Mouse (Mus musculus) Muller cell, postnatal 12 days (primary cell): ENCODE measurements at regions not wholly inside any gene's neighbourhood (a gene's known extent, or its start where the extent isn't known, plus 50 kb on each side); places are given as distances from the start of the nearest gene placed in this dataset.

Experiments used
- DNase-seq: peaks from one replicate; pipeline ENCODE4 v3.0.0-alpha.2; 2015; ENCODE audit errors: inconsistent ontology term

- no peak for DNase-seq
These were observed 96.1 kb upstream of the Podxl start for GRCm38 (mm10) chr6:31659901-31660300.

- DNase-seq: no peak
These were observed 94.8 kb upstream of the Podxl start for GRCm38 (mm10) chr6:31658447-31659199.

- no peak for DNase-seq
These were observed 87.2 kb upstream of the Podxl start for GRCm38 (mm10) chr6:31650791-31651476.

GRCm38 (mm10) chr6:31645261-31645660, 81.5 kb upstream of the Podxl start:
- no peak for DNase-seq

- no peak for DNase-seq
These were observed 80.7 kb upstream of the Podxl start for GRCm38 (mm10) chr6:31644504-31644903.

GRCm38 (mm10) chr6:31642451-31642942, 78.7 kb upstream of the Podxl start:
- DNase-seq: peak; percentile 64

- DNase-seq: no peak
These were observed 77.0 kb upstream of the Podxl start for GRCm38 (mm10) chr6:31640745-31641144.

GRCm38 (mm10) chr6:31639460-31639859, 75.7 kb upstream of the Podxl start:
- peak; percentile 57 for DNase-seq

- DNase-seq: no peak
These were observed 74.8 kb upstream of the Podxl start for GRCm38 (mm10) chr6:31638434-31639220.

GRCm38 (mm10) chr6:31637371-31638052, 73.7 kb upstream of the Podxl start:
- DNase-seq: no peak

GRCm38 (mm10) chr6:31636954-31637353, 73.2 kb upstream of the Podxl start:
- DNase-seq: no peak

GRCm38 (mm10) chr6:31632485-31632884, 68.7 kb upstream of the Podxl start:
- DNase-seq: no peak

- DNase-seq: no peak
These were observed 66.2 kb upstream of the Podxl start for GRCm38 (mm10) chr6:31630009-31630408.

GRCm38 (mm10) chr6:31627912-31628311, 64.1 kb upstream of the Podxl start:
- DNase-seq: no peak

- no peak for DNase-seq
These were observed 61.3 kb upstream of the Podxl start for GRCm38 (mm10) chr6:31625055-31625454.

GRCm38 (mm10) chr6:31624374-31624773, 60.6 kb upstream of the Podxl start:
- DNase-seq: no peak

- no peak for DNase-seq
These were observed 57.2 kb upstream of the Podxl start for GRCm38 (mm10) chr6:31621023-31621422.

GRCm38 (mm10) chr6:31618852-31619251, 55.1 kb upstream of the Podxl start:
- DNase-seq: no peak

GRCm38 (mm10) chr6:31617341-31617740, 53.6 kb upstream of the Podxl start:
- no peak for DNase-seq

GRCm38 (mm10) chr6:31615426-31615970, 51.7 kb upstream of the Podxl start:
- DNase-seq: no peak

GRCm38 (mm10) chr6:31614563-31614962, 50.8 kb upstream of the Podxl start:
- no peak for DNase-seq
